Mouse (Mus musculus) c-Kit-positive CD71-positive TER-119-negative erythroid progenitor cells, embryonic 14.5 days (primary cell): ENCODE data around the gene Drc7.

Experiments used
- DNase-seq: peaks from one replicate; pipeline ENCODE4 v3.0.0-alpha.2; 2013; ENCODE audit warnings: low read depth

Gene Drc7

DNA sequence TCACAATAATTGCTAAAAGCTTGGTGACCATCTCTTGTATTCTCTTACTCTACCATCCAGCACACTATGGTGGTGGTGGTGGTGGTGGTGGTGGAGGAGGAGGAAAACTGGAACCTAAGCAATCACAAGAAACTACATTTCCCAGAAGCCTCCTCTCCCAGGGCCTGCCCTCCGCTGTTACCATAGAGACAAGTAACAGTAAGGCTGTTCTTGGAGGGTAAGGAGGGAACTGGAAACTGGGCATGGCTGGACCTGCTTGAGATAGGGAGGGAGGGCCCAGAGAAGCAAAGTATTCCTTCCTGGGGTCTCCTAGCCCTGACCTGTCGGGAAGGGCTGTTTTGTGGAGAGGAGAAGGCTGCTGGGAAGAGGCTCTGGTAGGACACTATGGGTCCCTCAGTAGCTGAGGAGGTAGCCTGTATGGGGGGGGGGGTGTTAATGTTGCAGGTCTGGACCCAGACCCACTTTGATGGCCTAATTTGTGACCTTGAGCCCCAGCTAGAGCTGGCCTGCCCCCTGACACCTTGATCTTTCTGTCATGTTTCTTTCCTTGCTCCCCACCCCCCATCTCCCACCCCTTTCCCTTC, at the start of gene Drc7:
Gene Drc7, plus strand, starts transcription at position 177 of the 584 bp plus-strand sequence.
- DNase-seq: no peak

DNA sequence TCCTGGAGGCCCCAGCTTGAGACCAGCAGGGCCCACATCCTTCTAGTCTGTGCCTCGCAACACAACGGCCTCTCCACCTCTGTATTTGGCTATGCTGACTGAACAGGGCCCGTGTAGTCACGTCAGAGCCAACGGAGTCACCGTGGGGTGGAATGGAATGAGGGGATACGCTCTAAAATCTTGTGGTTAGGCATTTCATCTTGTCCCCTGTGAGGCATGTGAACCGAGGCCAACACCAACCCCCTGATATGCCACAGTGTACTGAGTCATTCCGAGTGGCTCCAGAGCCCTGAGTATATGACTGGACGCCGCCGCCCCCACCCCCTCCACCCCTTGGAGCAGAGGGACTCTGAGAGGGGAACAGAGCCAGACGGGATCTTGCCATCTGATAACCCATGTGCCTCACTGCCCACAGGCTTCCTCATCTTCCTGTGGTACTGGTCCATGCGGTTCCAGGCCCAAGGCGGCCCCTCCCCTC, 42.4 kb upstream of the Drc7 start:
- no peak for DNase-seq

DNA sequence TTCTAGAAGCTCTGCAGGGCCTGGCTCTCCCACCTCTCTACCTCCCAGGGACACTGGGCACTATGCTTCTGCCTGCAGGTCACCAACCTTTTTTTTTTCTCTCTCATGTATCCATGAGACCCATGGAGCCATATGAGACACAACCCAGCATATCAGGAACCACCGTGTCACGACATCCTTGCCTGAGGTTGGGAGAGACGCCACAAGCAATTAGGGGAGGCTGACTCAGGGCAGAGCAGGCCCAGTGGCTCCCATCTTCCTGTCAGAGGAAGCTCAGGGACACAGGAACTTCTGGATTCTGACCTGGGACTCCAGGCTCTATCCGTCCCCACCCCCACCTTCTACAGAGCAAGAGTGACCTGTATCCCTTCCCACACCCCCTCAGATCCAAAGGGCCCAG, 39.0 kb upstream of the Drc7 start:
- no peak for DNase-seq

DNA sequence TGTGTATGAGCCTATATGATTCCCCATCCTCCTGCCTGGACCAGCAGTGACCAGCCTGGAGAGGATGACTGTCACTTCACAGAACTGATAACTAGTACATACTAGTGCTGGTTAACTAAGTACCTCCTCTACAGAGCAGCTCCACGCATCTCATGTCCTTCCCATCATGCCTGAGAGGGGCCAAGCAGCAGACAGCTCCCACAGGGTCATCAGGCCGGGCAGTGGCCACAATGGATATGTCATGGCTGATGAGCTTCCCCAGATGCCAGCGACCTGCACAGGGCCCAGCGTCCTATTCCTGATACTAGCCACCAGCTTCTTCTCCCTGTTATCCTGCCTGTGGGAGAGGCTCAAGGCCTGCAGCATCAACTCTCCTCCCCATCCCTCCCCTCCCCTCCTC, 38.2 kb upstream of the Drc7 start:
- DNase-seq: no peak

DNA sequence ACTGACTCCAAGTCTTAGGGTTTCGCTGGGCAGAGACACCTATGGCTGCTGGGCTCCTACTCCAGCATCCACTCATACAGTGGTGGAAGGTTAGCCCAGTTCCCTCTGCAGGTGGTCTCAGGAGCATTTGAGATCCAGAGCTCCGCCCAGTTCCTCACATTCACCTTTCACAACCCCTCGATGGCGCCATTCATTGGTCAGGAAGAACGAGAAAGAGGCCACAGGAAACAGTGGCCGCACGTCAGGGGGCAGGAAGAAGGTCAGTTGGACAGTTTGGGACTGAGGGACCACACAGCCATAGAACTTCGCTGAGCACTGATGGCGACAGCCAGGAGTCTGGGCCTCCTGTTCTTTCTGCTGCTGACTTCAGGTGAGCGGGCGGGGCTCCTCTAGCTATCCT, 37.5 kb upstream of the Drc7 start, which contains the start of gene Adgrg3:
Gene Adgrg3, plus strand, starts transcription at position 242 of the 400 bp plus-strand sequence.
- DNase-seq: no peak

DNA sequence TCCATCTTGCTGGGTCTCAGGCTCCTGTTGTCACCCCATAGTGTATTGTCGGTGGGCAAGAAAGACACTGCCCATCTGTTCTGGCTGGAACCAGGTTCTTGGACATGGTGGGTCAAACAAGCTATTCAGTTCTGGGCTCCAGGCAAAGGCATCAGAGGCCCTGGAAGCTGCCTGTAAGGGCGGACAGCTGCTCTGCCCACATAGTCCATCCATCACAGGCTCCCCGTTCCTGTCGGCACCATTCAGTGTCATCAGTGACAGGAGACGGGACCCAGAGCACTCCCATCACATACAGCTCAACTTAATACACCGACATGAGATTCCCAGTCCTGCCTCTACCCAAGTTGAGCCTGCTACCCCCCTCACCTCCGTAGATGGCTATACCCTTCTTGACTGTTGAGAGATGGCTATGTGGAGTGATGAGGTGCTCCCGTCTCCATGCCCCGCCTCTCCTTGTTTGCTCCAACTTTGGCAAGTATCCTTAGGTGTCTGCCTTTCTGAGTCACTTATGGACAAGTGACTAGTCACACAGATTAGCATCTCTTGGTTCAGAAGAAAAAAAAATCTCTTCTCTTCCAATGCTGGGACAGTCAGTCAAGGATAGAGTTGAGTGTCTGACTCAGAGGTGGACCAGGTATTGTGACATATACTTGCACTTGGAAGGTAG, 36.8 kb upstream of the Drc7 start:
- DNase-seq: no peak

DNA sequence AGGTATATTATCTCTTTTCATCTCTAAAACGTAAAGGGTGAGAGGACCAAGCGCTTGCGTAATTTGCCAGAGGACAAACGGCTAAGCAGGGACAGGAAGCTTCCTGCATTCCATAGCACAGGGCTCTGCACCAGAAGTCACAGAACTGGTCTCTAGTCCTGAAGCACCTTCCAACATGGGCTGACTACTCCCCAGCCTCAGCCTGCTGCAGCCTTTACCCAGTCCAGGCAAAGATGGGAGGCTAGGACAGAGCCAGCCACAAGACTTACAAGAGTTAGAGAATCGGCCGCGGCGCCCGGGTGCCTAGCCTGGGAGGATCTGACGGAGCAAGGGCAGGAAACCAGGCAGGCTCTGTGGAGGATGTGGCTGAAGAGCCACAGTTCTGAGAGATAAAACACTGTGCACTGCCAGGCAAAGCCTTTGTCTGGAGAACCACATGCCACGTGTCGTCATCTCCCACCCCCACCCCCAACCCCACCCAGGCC, 34.6 kb upstream of the Drc7 start:
- no peak for DNase-seq

DNA sequence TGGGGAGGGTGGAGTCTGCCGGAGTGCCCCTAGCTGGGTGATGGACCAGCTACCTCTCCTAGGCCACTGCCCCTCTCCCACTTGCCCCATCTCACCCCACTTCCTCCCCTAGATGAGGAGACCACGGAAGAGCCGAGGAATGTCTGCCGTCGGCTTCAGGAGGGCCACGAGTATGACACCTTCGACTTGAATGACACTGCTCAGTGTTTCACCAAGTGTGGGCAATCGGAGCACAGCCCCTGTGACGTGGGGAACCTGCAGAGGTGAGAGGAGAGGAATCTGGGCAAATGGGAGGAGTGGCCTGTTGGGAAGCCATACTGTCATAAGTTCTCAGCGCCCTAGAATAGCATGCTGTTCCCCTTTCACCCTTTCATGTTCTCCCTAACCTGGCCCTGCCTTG, 34.1 kb upstream of the Drc7 start:
- DNase-seq: no peak

DNA sequence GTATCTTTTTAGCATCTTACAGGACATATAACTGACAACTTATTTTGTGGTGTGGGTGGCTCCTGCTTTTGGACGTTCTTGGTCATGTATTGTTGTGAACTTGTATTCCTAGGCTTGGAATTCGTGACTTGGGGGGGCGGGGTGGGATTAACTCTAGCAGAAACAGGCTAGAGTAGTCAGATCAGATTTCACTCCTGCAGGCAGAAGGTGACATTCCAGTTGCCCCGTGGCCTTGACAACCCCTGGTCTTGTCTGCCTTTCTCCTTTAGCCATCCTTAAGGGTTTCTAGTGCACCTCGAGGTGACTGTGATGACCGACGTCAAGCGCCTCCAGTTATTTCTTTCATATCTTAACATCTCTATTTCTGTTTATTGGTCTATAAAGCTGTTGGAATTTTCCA, 31.7 kb upstream of the Drc7 start:
- no peak for DNase-seq

DNA sequence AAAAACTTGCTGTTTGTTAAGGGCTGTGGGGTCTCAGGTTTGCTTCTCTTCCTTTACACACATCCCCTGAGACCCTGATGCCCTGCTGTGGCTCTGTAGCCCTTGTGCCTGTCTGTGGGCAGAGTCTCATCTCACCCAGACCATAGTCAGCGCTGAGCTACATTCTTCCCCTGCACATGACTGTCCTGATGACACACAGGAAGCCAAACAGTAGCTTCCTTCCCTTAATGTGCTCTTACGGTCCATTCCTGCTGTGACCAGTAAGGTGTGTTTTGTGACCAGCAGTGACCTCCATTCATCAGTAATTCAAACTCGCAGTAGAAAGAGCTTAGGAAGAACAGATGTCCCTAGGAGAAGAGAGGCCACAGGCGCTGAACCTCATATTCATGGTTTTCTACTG, 30.5 kb upstream of the Drc7 start:
- no peak for DNase-seq

DNA sequence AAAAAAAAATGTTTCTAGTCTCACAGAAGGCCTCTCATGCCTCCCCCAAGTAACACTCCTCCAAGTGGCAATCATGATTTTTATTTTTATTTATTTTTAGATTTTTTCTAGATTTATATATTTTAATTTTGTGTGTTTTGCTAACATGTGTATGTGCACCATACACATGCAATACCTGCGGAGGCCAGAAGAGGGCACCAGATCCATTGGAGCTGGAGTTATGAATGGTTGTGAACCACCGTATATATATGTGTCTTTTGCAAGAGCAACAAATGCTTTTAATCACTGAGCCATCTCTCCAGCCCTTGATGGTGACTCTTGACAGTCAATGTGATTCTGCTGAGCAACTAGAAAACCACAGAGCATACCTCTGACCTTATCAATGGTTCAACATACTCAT, 29.5 kb upstream of the Drc7 start:
- DNase-seq: peak; percentile 37

DNA sequence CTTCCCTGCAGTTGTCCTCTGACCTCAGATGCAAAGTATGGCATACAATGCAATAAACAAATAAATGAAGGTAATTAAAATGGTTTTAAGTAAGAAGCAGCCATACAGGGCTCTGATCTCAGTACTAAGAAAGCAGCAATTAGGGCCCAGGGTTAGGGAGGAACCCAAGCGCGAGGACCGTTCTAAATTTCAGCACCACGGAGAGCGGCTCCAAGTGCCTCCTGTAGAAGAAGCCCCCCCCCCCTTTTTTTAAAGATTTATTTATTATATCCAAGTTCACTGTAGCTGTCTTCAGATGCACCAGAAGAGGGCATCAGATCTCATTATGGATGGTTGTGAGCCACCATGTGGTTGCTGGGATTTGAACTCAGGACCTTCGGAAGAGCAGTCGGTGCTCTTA, 26.5 kb upstream of the Drc7 start:
- peak; percentile 25 for DNase-seq

DNA sequence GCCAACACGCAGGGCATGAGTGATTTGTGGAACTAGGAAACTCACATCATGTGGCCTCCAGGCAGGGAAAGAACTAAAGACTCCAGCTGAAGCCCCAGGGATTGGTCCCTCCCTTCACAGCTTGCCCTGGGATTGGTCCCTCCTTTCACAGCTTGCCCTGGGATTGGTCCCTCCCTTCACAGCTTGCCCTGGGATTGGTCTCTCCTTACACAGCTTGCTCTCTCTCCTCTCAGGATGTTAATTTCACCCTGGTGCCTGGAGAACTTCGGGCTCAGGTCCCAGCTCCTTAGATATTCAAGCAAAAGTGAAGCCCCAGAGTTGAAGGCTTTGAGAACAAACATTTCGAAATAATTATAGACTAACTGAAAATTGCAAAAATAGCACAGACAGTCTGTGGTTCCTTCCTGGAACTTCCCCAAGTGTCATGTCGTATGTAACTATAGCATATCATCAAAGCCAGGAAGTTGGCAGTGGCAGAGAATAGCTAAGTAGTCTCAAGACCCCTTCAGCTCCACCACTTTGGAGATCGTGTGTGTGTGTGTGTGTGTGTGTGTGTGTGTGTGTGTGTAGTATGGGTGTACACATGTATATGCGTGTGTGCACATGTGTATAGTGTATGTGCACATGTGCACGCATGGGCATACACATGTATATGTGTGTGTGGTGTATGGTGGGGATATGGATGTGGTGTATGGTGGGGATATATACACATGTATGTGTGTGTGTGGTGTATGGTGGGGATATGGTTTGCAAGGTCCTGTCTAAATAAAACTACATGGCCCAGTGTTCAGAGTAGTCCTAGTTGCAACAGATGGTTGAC, 17.6 kb upstream of the Drc7 start:
- no peak for DNase-seq

DNA sequence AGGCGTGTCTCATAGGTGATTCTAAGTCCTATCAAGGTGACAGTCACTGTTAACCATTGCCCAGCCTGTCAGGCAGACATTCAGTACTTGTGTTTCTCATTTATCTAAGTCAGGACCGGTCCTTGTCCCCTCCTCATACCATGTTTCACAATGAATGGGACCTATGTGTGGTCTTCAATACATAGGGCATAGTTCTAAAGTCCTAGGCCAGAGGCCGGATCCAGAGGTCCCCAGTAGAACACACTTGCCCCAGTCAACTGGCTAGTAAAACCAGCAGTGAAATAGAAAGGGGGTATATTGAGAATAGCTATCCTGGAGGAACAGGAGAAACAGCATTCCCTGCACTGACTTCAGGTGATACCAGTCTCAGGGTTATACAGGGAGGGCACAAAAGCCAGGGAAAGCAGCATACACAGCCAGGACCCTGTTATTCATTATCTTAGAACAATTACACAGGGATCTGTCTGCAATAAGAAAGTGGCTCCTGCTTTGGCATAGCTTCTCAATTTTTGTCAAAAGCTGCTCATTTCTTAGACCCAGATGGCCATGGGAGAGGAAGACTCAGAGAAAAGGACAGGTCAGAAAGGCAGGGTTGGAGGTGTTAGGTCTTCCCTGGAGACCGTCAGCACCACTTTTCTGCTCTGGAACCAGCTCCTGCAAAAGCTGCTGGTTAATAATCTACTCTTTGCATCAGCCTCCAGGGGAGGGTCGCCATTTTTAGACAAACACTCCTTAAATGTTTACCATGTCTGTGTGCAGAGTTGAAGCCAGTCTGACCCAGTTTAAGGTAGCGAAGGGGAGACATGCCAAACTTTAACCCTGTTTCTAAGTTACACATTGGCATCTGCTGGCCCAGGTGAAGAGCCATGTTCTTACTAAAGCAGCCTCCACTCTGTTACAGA, 12.8 kb upstream of the Drc7 start:
- DNase-seq: no peak

DNA sequence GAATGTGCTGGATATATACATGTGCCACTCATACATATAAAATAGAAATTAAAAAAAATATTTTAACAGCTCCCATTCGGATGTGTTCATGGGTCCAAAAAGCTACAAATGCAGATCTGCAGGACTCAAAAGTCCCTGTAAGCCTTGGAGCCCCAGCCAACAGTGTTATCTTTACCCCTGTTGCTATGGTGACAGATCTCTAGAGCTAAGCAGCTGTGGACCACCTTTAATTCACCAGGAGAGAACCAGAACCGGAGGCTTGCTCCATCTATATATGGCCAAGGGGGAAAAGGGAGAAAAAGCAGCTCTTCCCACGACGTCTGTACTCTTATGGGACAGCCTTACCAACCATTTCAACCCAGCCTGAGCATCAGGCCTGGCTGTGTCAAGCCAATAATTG, 10.1 kb upstream of the Drc7 start:
- no peak for DNase-seq

DNA sequence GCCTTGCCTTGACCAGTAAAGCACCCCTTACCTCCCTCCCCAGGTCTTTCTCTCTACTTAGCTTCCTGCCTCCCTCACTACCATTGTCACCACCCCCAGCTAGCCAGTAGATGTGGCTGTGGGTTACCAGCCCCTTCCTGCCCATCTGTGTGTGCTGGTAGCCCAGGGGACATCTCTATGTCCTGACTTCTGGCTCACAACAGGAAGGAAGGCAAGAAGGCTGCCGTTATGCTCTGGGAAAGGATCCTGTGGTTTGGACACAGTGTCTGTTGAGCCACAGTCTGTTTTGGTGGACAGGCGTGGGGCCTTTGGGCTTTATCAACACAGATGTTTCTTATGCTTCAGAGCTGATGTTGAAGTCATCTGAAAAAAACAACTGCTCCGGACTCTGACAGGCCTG, 7.9 kb upstream of the Drc7 start:
- DNase-seq: no peak

DNA sequence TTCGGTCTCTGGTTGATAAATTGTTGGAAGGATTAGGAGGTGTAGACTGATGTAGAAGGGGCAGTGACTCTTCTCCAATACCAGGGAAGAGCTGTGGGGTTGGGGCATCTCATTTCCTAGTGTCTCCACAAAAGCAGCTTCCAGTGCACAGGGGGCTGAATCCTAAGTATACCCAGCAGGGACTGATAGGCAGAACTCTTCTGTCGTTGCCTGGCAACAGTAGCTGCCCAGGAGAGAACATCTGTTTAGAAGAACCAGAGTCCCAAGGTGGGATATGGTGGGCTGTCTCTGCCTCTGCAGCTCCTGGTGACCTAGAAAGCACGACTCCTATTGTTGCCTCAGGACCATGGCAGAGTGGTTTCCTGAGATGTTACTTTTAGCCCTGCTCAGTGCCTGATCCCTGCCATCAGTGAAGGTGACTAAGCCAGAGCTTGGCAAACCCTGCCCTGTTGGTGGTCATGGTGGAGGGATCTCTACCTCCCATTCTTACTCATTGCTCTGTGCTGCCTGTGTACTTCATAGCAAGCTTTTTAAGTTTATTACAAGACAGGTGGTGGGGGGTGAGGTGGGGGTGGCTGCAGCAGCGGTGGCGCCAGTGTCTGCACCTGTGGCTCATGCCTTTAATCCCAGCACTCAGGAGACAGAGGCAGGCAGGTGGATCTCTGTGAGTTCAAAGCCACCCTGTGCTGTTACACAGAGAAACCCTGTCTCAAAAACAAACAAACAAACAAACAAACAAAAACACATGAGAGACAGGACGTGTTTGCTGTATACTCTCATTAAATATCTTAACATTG, 6.8 kb upstream of the Drc7 start:
- no peak for DNase-seq

DNA sequence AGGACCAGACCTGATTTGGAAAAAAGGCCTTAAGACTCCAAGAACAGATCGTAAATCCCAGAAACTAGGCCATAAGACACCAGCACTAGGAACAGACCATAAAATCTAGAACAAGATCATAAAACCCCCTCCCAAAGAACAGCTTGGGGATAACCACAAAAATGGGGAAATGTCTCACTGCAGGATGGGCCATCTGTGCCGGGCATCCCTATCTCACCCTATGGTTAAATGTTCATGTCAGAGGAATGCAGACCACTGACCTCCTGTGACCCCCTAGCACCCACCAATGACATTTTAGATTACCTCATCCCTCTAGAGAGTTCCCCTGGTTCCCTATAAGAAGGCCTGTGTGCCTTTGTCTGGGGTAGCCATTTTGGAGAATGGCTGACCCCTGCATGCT, 5.3 kb upstream of the Drc7 start:
- DNase-seq: no peak

DNA sequence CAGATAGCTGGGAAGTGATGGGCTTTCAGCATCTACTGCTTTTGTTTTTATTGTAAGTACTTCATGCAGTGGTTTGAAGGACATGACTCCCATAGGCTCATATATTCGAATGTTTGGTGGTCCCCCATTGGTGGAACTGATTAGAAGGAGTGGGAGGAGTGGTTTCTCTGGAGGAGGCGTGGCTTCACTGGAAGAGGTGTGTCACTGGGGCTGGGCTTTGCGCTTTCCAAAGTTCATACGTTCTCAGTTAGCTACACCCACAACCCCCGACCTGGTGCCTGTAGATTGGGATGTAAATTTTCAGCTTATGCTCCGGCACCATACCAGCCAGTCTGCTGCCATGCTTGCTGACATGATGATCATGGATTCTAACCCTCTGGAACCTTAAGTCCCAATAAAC, 465 bp upstream of the Drc7 start:
- DNase-seq: peak; percentile 53

DNA sequence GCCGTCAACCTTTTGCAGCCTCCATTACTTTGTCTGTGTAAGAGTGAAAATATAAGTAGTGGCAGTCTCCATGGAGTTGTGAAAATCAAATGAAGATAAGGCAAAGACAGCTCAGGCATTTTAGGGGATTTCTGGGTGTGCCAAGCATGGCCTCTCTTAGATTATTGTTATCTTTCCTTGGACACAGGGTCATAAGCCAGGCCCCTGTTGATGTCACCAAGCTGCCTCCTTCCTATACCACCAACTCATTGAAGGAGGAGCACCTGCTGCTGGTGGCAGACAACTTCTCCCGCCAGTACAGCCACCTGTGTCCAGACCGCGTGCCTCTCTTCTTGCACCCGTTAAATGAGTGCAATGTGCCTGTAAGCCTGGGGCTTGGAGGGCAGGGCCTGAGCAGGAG, 1.5 kb downstream of the Drc7 start:
- peak; percentile 54 for DNase-seq

DNA sequence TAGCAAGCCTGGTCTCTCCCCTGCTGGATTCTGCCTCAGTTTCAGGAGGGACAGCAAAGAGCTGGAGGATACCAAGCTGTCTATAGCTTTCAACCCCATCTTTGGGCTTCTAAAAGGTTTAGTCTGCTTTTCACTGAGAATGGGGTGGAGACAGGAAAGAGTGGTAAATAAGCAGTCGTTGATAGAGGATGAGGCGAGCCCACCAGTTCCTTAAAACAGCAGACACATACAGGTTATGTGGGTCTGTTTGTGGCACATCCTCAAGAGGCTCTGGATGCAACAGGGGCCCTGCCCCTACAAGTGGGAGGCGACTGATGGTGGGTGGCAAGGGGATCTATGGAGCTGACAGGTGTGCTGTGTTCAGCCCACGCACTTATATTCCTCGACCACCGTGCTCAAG, 3.8 kb downstream of the Drc7 start:
- DNase-seq: no peak
